Mouse (Mus musculus): Measurements from ENCODE around the gene Lurap1. TPM values are rescaled to one million over a fixed set of nuclear protein-coding genes. Genes with fewer than 3 reads are reported as not detected.
A peak's percentile ranks its signal among the peaks of the same experiment; 100 is the strongest.

The Lurap1 gene
- polyA plus RNA-seq, 1 experiment = 1.4 TPM

- Histone ChIP-seq H3K79me2 (ENCODE audit: control insufficient read depth, insufficient read depth) (no peaks in the 10 kb centered on the region), H3K27me3 (ENCODE audit: control insufficient read depth, insufficient read depth, insufficient read length) (no peaks in the 10 kb centered on the region), H3K4me3 (ENCODE audit: insufficient read depth, poor library complexity, severe bottlenecking) (no peak overlapping the region), H3K79me3 (ENCODE audit: low read depth) (no peaks in the 10 kb centered on the region), H3ac (ENCODE audit: control insufficient read depth, insufficient read length, low read depth) (no peak overlapping the region), H3K36me3 (ENCODE audit: control insufficient read depth, insufficient read depth) (peaks cover 62% of the 10 kb centered on the region)
- no peak for TF ChIP-seq MYOG (IDR thresholded peaks at IDR 0.05; ENCODE audit: control insufficient read depth, extremely low read depth, insufficient read length)
- TF ChIP-seq CTCF (IDR thresholded peaks at IDR 0.05; ENCODE audit: control insufficient read depth, insufficient read depth, insufficient read length) = no peak
Measured at GRCm38 (mm10) chr4:116160769-116161168, 9.6 kb upstream of the Lurap1 start.

- H3K79me3 ChIP-seq (ENCODE audit: low read depth) = no peaks in the 10 kb centered on the region
- H3K36me3 ChIP-seq (ENCODE audit: control insufficient read depth, insufficient read depth) = peaks cover 69% of the 10 kb centered on the region
- TF ChIP-seq FOSL1 (IDR thresholded peaks at IDR 0.05; ENCODE audit: insufficient read depth, low read length, poor library complexity, severe bottlenecking) (no peak), CEBPB (IDR thresholded peaks at IDR 0.05; ENCODE audit: low read depth) (no peak), CTCF (IDR thresholded peaks at IDR 0.05; ENCODE audit: control insufficient read depth, insufficient read depth, insufficient read length) (no peak), MAX (IDR thresholded peaks at IDR 0.05) (no peak), MYOG (IDR thresholded peaks at IDR 0.05; ENCODE audit: control insufficient read depth, extremely low read depth, insufficient read length) (no peak), MYOD1 (IDR thresholded peaks at IDR 0.05; ENCODE audit: control insufficient read depth, insufficient read length, low read depth) (no peak), USF1 (IDR thresholded peaks at IDR 0.05; ENCODE audit: low read depth) (no peak)
Measured at GRCm38 (mm10) chr4:116159912-116160311, 8.8 kb upstream of the Lurap1 start.

GRCm38 (mm10) chr4:116157882-116158281, 6.7 kb upstream of the Lurap1 start:
- H3K4me3 ChIP-seq (ENCODE audit: insufficient read depth, poor library complexity, severe bottlenecking) = no peak overlapping the region
- H3K79me3 ChIP-seq (ENCODE audit: low read depth) = peaks cover 4% of the 10 kb centered on the region
- no peaks in the 10 kb centered on the region for H3K27me3 ChIP-seq (ENCODE audit: control insufficient read depth, insufficient read depth, insufficient read length)
- no peak overlapping the region for H3ac ChIP-seq (ENCODE audit: control insufficient read depth, insufficient read length, low read depth)
- peaks cover 11% of the 10 kb centered on the region for H3K79me2 ChIP-seq (ENCODE audit: control insufficient read depth, insufficient read depth)
- H3K36me3 ChIP-seq (ENCODE audit: control insufficient read depth, insufficient read depth) = peaks cover 90% of the 10 kb centered on the region
- TF ChIP-seq MYOD1 (IDR thresholded peaks at IDR 0.05; ENCODE audit: control insufficient read depth, insufficient read length, low read depth) (no peak), MAX (IDR thresholded peaks at IDR 0.05) (no peak), MYOG (IDR thresholded peaks at IDR 0.05; ENCODE audit: control insufficient read depth, extremely low read depth, insufficient read length) (no peak), CEBPB (IDR thresholded peaks at IDR 0.05; ENCODE audit: low read depth) (no peak)

More at GRCm38 (mm10) chr4:116159912-116160311, 8.8 kb upstream of the Lurap1 start:
- Histone ChIP-seq H3K79me2 (ENCODE audit: control insufficient read depth, insufficient read depth) (no peaks in the 10 kb centered on the region), H3K27me3 (ENCODE audit: control insufficient read depth, insufficient read depth, insufficient read length) (no peaks in the 10 kb centered on the region), H3K4me3 (ENCODE audit: insufficient read depth, poor library complexity, severe bottlenecking) (no peak overlapping the region), H3ac (ENCODE audit: control insufficient read depth, insufficient read length, low read depth) (no peak overlapping the region)

- Histone ChIP-seq H3K27me3 (ENCODE audit: control insufficient read depth, insufficient read depth, insufficient read length) (no peaks in the 10 kb centered on the region), H3K79me3 (ENCODE audit: low read depth) (peaks cover 13% of the 10 kb centered on the region), H3K36me3 (ENCODE audit: control insufficient read depth, insufficient read depth) (peaks cover 57% of the 10 kb centered on the region), H3K4me3 (ENCODE audit: insufficient read depth, poor library complexity, severe bottlenecking) (no peak overlapping the region), H3K79me2 (ENCODE audit: control insufficient read depth, insufficient read depth) (peaks cover 36% of the 10 kb centered on the region), H3ac (ENCODE audit: control insufficient read depth, insufficient read length, low read depth) (no peak overlapping the region)
- TF ChIP-seq MYOG (IDR thresholded peaks at IDR 0.05; ENCODE audit: control insufficient read depth, extremely low read depth, insufficient read length) (no peak), FOSL1 (IDR thresholded peaks at IDR 0.05; ENCODE audit: insufficient read depth, low read length, poor library complexity, severe bottlenecking) (no peak), MAX (IDR thresholded peaks at IDR 0.05) (no peak), CEBPB (IDR thresholded peaks at IDR 0.05; ENCODE audit: low read depth) (no peak), USF1 (IDR thresholded peaks at IDR 0.05; ENCODE audit: low read depth) (no peak)
Measured at GRCm38 (mm10) chr4:116152702-116153101, 1.6 kb upstream of the Lurap1 start.

GRCm38 (mm10) chr4:116150862-116151221, 296 bp downstream of the Lurap1 start:
- Histone ChIP-seq H3K79me3 (ENCODE audit: low read depth) (peaks cover 13% of the 10 kb centered on the region), H3K27me3 (ENCODE audit: control insufficient read depth, insufficient read depth, insufficient read length) (no peaks in the 10 kb centered on the region), H3K79me2 (ENCODE audit: control insufficient read depth, insufficient read depth) (peaks cover 36% of the 10 kb centered on the region), H3K36me3 (ENCODE audit: control insufficient read depth, insufficient read depth) (peaks cover 39% of the 10 kb centered on the region), H3ac (ENCODE audit: control insufficient read depth, insufficient read length, low read depth) (peak overlapping the region; percentile 89), H3K4me3 (ENCODE audit: insufficient read depth, poor library complexity, severe bottlenecking) (peak overlapping the region; percentile 57)
- TF ChIP-seq USF1 (IDR thresholded peaks at IDR 0.05; ENCODE audit: low read depth) (no peak), CTCF (IDR thresholded peaks at IDR 0.05; ENCODE audit: control insufficient read depth, insufficient read depth, insufficient read length) (no peak), FOSL1 (IDR thresholded peaks at IDR 0.05; ENCODE audit: insufficient read depth, low read length, poor library complexity, severe bottlenecking) (no peak), MYOD1 (IDR thresholded peaks at IDR 0.05; ENCODE audit: control insufficient read depth, insufficient read length, low read depth) (no peak), MAX (IDR thresholded peaks at IDR 0.05) (no peak), MYOG (IDR thresholded peaks at IDR 0.05; ENCODE audit: control insufficient read depth, extremely low read depth, insufficient read length) (no peak), CEBPB (IDR thresholded peaks at IDR 0.05; ENCODE audit: low read depth) (no peak)

- TF ChIP-seq CTCF (IDR thresholded peaks at IDR 0.05; ENCODE audit: control insufficient read depth, insufficient read depth, insufficient read length) (no peak), MAX (IDR thresholded peaks at IDR 0.05) (peak; percentile 65)
- H3K79me2 ChIP-seq (ENCODE audit: control insufficient read depth, insufficient read depth) = peaks cover 36% of the 10 kb centered on the region
- peaks cover 13% of the 10 kb centered on the region for H3K79me3 ChIP-seq (ENCODE audit: low read depth)
- peak overlapping the region; percentile 57 for H3K4me3 ChIP-seq (ENCODE audit: insufficient read depth, poor library complexity, severe bottlenecking)
- H3ac ChIP-seq (ENCODE audit: control insufficient read depth, insufficient read length, low read depth) = peak overlapping the region; percentile 99
- H3K27me3 ChIP-seq (ENCODE audit: control insufficient read depth, insufficient read depth, insufficient read length) = no peaks in the 10 kb centered on the region
- peaks cover 33% of the 10 kb centered on the region for H3K36me3 ChIP-seq (ENCODE audit: control insufficient read depth, insufficient read depth)
Measured at GRCm38 (mm10) chr4:116150156-116150861, 829 bp downstream of the Lurap1 start.
